Mouse (Mus musculus): Measurements from ENCODE around the gene Ppm1l.

Gene Ppm1l

GRCm38 (mm10) chr3:69333819-69334218, 17.2 kb downstream of the Ppm1l start:
- DNase-seq (ENCODE audit: low read depth in 2 of 2, low spot score in 2 of 2): no peak

GRCm38 (mm10) chr3:69340486-69340885, 23.8 kb downstream of the Ppm1l start:
- DNase-seq (ENCODE audit: low read depth in 2 of 2, low spot score in 2 of 2): no peak

- DNase-seq (ENCODE audit: low read depth in 2 of 2, low spot score in 2 of 2): no peak
Measured at GRCm38 (mm10) chr3:69340971-69341370, 24.3 kb downstream of the Ppm1l start.

- DNase-seq (ENCODE audit: low read depth in 2 of 2, low spot score in 2 of 2): no peak
Measured at GRCm38 (mm10) chr3:69341514-69341913, 24.9 kb downstream of the Ppm1l start.

- DNase-seq (ENCODE audit: low read depth in 2 of 2, low spot score in 2 of 2): no peak
Measured at GRCm38 (mm10) chr3:69342247-69342921, 25.7 kb downstream of the Ppm1l start.

GRCm38 (mm10) chr3:69343124-69343523, 26.5 kb downstream of the Ppm1l start:
- DNase-seq (ENCODE audit: low read depth in 2 of 2, low spot score in 2 of 2): no peak

- DNase-seq (ENCODE audit: low read depth in 2 of 2, low spot score in 2 of 2): no peak
Measured at GRCm38 (mm10) chr3:69346514-69346913, 29.9 kb downstream of the Ppm1l start.

GRCm38 (mm10) chr3:69348197-69348920, 31.7 kb downstream of the Ppm1l start:
- DNase-seq (ENCODE audit: low read depth in 2 of 2, low spot score in 2 of 2): no peak

- DNase-seq (ENCODE audit: low read depth in 2 of 2, low spot score in 2 of 2): no peak
Measured at GRCm38 (mm10) chr3:69348921-69349237, 32.2 kb downstream of the Ppm1l start.

GRCm38 (mm10) chr3:69349973-69350372, 33.3 kb downstream of the Ppm1l start:
- no peak for DNase-seq (ENCODE audit: low read depth in 2 of 2, low spot score in 2 of 2)

- DNase-seq (ENCODE audit: low read depth in 2 of 2, low spot score in 2 of 2): no peak
Measured at GRCm38 (mm10) chr3:69352194-69352593, 35.5 kb downstream of the Ppm1l start.

- DNase-seq (ENCODE audit: low read depth in 2 of 2, low spot score in 2 of 2): no peak
Measured at GRCm38 (mm10) chr3:69354681-69355080, 38.0 kb downstream of the Ppm1l start.

GRCm38 (mm10) chr3:69356078-69356665, 39.5 kb downstream of the Ppm1l start:
- DNase-seq (ENCODE audit: low read depth in 2 of 2, low spot score in 2 of 2): no peak

- no peak for DNase-seq (ENCODE audit: low read depth in 2 of 2, low spot score in 2 of 2)
Measured at GRCm38 (mm10) chr3:69356781-69357180, 40.1 kb downstream of the Ppm1l start.

GRCm38 (mm10) chr3:69357897-69358619, 41.4 kb downstream of the Ppm1l start:
- no peak for DNase-seq (ENCODE audit: low read depth in 2 of 2, low spot score in 2 of 2)

GRCm38 (mm10) chr3:69358620-69358964, 41.9 kb downstream of the Ppm1l start:
- DNase-seq (ENCODE audit: low read depth in 2 of 2, low spot score in 2 of 2): no peak

- no peak for DNase-seq (ENCODE audit: low read depth in 2 of 2, low spot score in 2 of 2)
Measured at GRCm38 (mm10) chr3:69360263-69360895, 43.7 kb downstream of the Ppm1l start.

GRCm38 (mm10) chr3:69361487-69362349, 45.1 kb downstream of the Ppm1l start:
- no peak for DNase-seq (ENCODE audit: low read depth in 2 of 2, low spot score in 2 of 2)

GRCm38 (mm10) chr3:69362350-69362790, 45.7 kb downstream of the Ppm1l start:
- no peak for DNase-seq (ENCODE audit: low read depth in 2 of 2, low spot score in 2 of 2)

- no peak for DNase-seq (ENCODE audit: low read depth in 2 of 2, low spot score in 2 of 2)
Measured at GRCm38 (mm10) chr3:69362906-69363305, 46.2 kb downstream of the Ppm1l start.
